Mouse (Mus musculus) layer of hippocampus, postnatal 14 days (tissue): Measurements from ENCODE around the gene Fam131c. TPM values are rescaled to one million over a fixed set of nuclear protein-coding genes. Genes with fewer than 3 reads are reported as not detected.
A peak's percentile ranks its signal among the peaks of the same experiment; 100 is the strongest.

Source experiments
- DNase-seq, 2 experiments: peaks; one replicate each; pipeline ENCODE4 v3.0.0; 2021 to 2022; ENCODE audit warnings: low spot score in 2 of 2, mixed read lengths in 1 of 2
- long read RNA-seq, 2 experiments: library from polyadenylated mRNA; stranded (forward); transcript quantifications; one replicate each; pipeline ENCODE4 v2.0.0; 2021
- total RNA-seq, 2 experiments: library from RNA; stranded (reverse); gene quantifications; 2 replicates each; pipeline ENCODE4 v1.2.3; 2021

The Fam131c gene
- 1 to 10 TPM; 5.0 to 6.6 TPM for total RNA-seq
- long read RNA-seq, experiment 1, partial matches to known transcripts: 0 of 4 reads
- long read RNA-seq, experiment 1, other reads (novel, unspliced or antisense): 0 of 4 reads
- long read RNA-seq, experiment 2, transcript Fam131c-201 (7 exons, 1,433 nt): major isoform, 10 of 10 reads
- long read RNA-seq, experiment 2, partial matches to known transcripts: 0 of 10 reads
- long read RNA-seq, experiment 2, other reads (novel, unspliced or antisense): 0 of 10 reads

GRCm38 (mm10) chr4:141367997-141368791 is at the start of gene Fam131c:
Gene Fam131c, plus strand, starts transcription at chr4:141368220.
- no peak for DNase-seq

- DNase-seq: no peak
These were observed 45.5 kb upstream of the Fam131c start for GRCm38 (mm10) chr4:141322526-141322925.

- no peak for DNase-seq
These were observed 43.2 kb upstream of the Fam131c start for GRCm38 (mm10) chr4:141324771-141325191.

GRCm38 (mm10) chr4:141325636-141326035 is 42.4 kb upstream of the Fam131c start:
- no peak for DNase-seq

GRCm38 (mm10) chr4:141327075-141327474 is 40.9 kb upstream of the Fam131c start:
- no peak for DNase-seq

GRCm38 (mm10) chr4:141328742-141329141 is 39.3 kb upstream of the Fam131c start:
- DNase-seq: no peak

GRCm38 (mm10) chr4:141329968-141330367 is 38.1 kb upstream of the Fam131c start:
- DNase-seq: no peak

GRCm38 (mm10) chr4:141331446-141331845 is 36.6 kb upstream of the Fam131c start:
- DNase-seq: no peak

GRCm38 (mm10) chr4:141332258-141332657 is 35.8 kb upstream of the Fam131c start:
- no peak for DNase-seq

- DNase-seq: no peak
These were observed 33.3 kb upstream of the Fam131c start for GRCm38 (mm10) chr4:141334695-141335094.

- DNase-seq: no peak
These were observed 32.7 kb upstream of the Fam131c start for GRCm38 (mm10) chr4:141335263-141335796.

- peak in 1 of 2 experiments; percentile 8 for DNase-seq
These were observed 31.8 kb upstream of the Fam131c start for GRCm38 (mm10) chr4:141336196-141336595.

- no peak for DNase-seq
These were observed 30.0 kb upstream of the Fam131c start for GRCm38 (mm10) chr4:141337986-141338385.

GRCm38 (mm10) chr4:141338853-141339252 is 29.2 kb upstream of the Fam131c start:
- DNase-seq: no peak

GRCm38 (mm10) chr4:141341477-141341876 is 26.5 kb upstream of the Fam131c start:
- no peak for DNase-seq

- no peak for DNase-seq
These were observed 24.5 kb upstream of the Fam131c start for GRCm38 (mm10) chr4:141343515-141343914.

- DNase-seq: no peak
These were observed 22.8 kb upstream of the Fam131c start for GRCm38 (mm10) chr4:141345219-141345618.

GRCm38 (mm10) chr4:141347365-141347797 is 20.6 kb upstream of the Fam131c start:
- DNase-seq: no peak

- DNase-seq: no peak
These were observed 19.4 kb upstream of the Fam131c start for GRCm38 (mm10) chr4:141348616-141349015.

- no peak for DNase-seq
These were observed 18.0 kb upstream of the Fam131c start for GRCm38 (mm10) chr4:141350015-141350414.

- no peak for DNase-seq
These were observed 16.0 kb upstream of the Fam131c start for GRCm38 (mm10) chr4:141351972-141352371.

GRCm38 (mm10) chr4:141352986-141353385 is 15.0 kb upstream of the Fam131c start:
- DNase-seq: no peak
